Mouse (Mus musculus) CH12.LX (cell line): ENCODE results near the gene Klf3. TPM values are rescaled to one million over a fixed set of nuclear protein-coding genes. Genes with fewer than 3 reads are reported as not detected.

Experiments used
- DNase-seq: peaks from one replicate; pipeline ENCODE4 v3.0.0-alpha.2; 2013; ENCODE audit errors: extremely low read depth
- H3K27ac ChIP-seq: 2 replicates; pipeline ENCODE4 v1.5.1; 2012; ENCODE audit warnings: low read depth, mild to moderate bottlenecking, control low read depth, moderate library complexity; ENCODE audit not compliant: insufficient read depth
- H3K27me3 ChIP-seq: replicated peaks from 2 replicates; pipeline ENCODE3; 2012; ENCODE audit warnings: inconsistent platforms
- H3K36me3 ChIP-seq, 2 experiments: replicated peaks in 1 of 2; 2 replicates each; pipeline versions ENCODE3 to v1.6.1; 2012; ENCODE audit warnings: inconsistent platforms in 1 of 2, low read length in 1 of 2, mild to moderate bottlenecking in 1 of 2, mixed read lengths in 1 of 2, moderate library complexity in 1 of 2; ENCODE audit not compliant: control insufficient read depth in 1 of 2, insufficient read depth in 1 of 2
- H3K4me1 ChIP-seq, 2 experiments: 2 replicates each; pipeline ENCODE4 v1.6.1; 2012; ENCODE audit warnings: inconsistent platforms in 1 of 2, moderate library complexity in 1 of 2; ENCODE audit not compliant: insufficient read depth in 2 of 2, control insufficient read depth in 1 of 2
- H3K4me2 ChIP-seq: 2 replicates; pipeline ENCODE4 v1.6.1; 2012; ENCODE audit warnings: low read depth, mild to moderate bottlenecking, control low read depth; ENCODE audit not compliant: poor library complexity, insufficient read depth, severe bottlenecking
- H3K4me3 ChIP-seq, 3 experiments: fragments of 150-350 bp in 1 of 3; sonication (generic) in 1 of 3; replicated peaks in 1 of 3; 2 replicates each; pipeline versions ENCODE3 to v1.5.1; 2011 to 2012; ENCODE audit warnings: low read depth in 2 of 3, low read length in 2 of 3, mild to moderate bottlenecking in 2 of 3, moderate library complexity in 2 of 3, control low read depth in 1 of 3, improper control_type of control experiment in 1 of 3, inconsistent platforms in 1 of 3, mixed read lengths in 1 of 3; ENCODE audit not compliant: poor library complexity in 1 of 3
- H3K79me2 ChIP-seq: replicated peaks from 2 replicates; pipeline ENCODE4 v1.6.1; 2012; ENCODE audit warnings: mild to moderate bottlenecking, moderate library complexity; ENCODE audit not compliant: control insufficient read depth, poor library complexity, insufficient read depth, severe bottlenecking; ENCODE audit errors: extremely low read depth
- H3K9ac ChIP-seq: 2 replicates; pipeline ENCODE4 v1.6.1; 2012; ENCODE audit warnings: low read depth, mild to moderate bottlenecking, control low read depth, moderate library complexity; ENCODE audit not compliant: insufficient read depth
- H3K9me3 ChIP-seq: replicated peaks from 2 replicates; pipeline ENCODE3; 2012; ENCODE audit warnings: low read length, inconsistent platforms, mixed read lengths
- BHLHE40 ChIP-seq: IDR thresholded peaks from 2 replicates; pipeline ENCODE4 v1.6.1; 2011; ENCODE audit warnings: mild to moderate bottlenecking, low read depth, low read length, improper control_type of control experiment
- CHD1 ChIP-seq: IDR thresholded peaks from 2 replicates; pipeline ENCODE4 v1.6.1; 2012; ENCODE audit warnings: low read depth, low read length, improper control_type of control experiment, inconsistent platforms
- CTCF ChIP-seq, 2 experiments: IDR thresholded peaks in 1 of 2; conservative IDR thresholded peaks in 1 of 2; 2 replicates each; pipeline ENCODE4 v1.5.1; 2011 to 2012; ENCODE audit warnings: low read depth in 2 of 2, low read length in 2 of 2, improper control_type of control experiment in 1 of 2, inconsistent platforms in 1 of 2, mild to moderate bottlenecking in 1 of 2, moderate library complexity in 1 of 2
- ELF1 ChIP-seq: IDR thresholded peaks from 2 replicates; pipeline ENCODE4 v1.6.1; 2014; ENCODE audit warnings: low read depth, mild to moderate bottlenecking, inconsistent platforms, low read length, improper control_type of control experiment
- ETS1 ChIP-seq: conservative IDR thresholded peaks from 2 replicates; pipeline ENCODE4 v1.6.1; 2012; ENCODE audit warnings: low read depth, mild to moderate bottlenecking, inconsistent platforms, low read length, improper control_type of control experiment, moderate library complexity
- IRF4 ChIP-seq: IDR thresholded peaks from 2 replicates; pipeline ENCODE4 v1.6.1; 2014; ENCODE audit warnings: low read depth, mild to moderate bottlenecking, inconsistent platforms, low read length, improper control_type of control experiment
- JUN ChIP-seq: IDR thresholded peaks from 2 replicates; pipeline ENCODE4 v1.6.1; 2011; ENCODE audit warnings: low read depth, mild to moderate bottlenecking, low read length, improper control_type of control experiment, moderate library complexity; ENCODE audit not compliant: insufficient read depth
- MAFK ChIP-seq: IDR thresholded peaks from 2 replicates; pipeline ENCODE4 v1.6.1; 2011; ENCODE audit warnings: low read length, improper control_type of control experiment; ENCODE audit not compliant: insufficient replicate concordance
- MAZ ChIP-seq: IDR thresholded peaks from 2 replicates; pipeline ENCODE4 v1.6.1; 2012; ENCODE audit warnings: low read depth, mild to moderate bottlenecking, inconsistent platforms, low read length, improper control_type of control experiment, moderate library complexity
- MXI1 ChIP-seq: IDR thresholded peaks from 2 replicates; pipeline ENCODE4 v1.6.1; 2011; ENCODE audit warnings: mild to moderate bottlenecking, low read depth, low read length, improper control_type of control experiment
- MYC ChIP-seq: IDR thresholded peaks from 2 replicates; pipeline ENCODE4 v1.6.1; 2011; ENCODE audit warnings: low read depth, mild to moderate bottlenecking, improper control_type of control experiment, low read length
- NELFE ChIP-seq: IDR thresholded peaks from 2 replicates; pipeline ENCODE4 v1.6.1; 2011; ENCODE audit warnings: low read depth, low read length, improper control_type of control experiment
- SIN3A ChIP-seq: IDR thresholded peaks from 2 replicates; pipeline ENCODE4 v1.6.1; 2012; ENCODE audit warnings: low read length, improper control_type of control experiment, inconsistent platforms
- SMC3 ChIP-seq: IDR thresholded peaks from 2 replicates; pipeline ENCODE4 v1.6.1; 2011; ENCODE audit warnings: low read depth, low read length, improper control_type of control experiment
- TCF12 ChIP-seq: IDR thresholded peaks from 2 replicates; pipeline ENCODE4 v1.6.1; 2014; ENCODE audit warnings: low read depth, mild to moderate bottlenecking, inconsistent platforms, low read length, improper control_type of control experiment
- ZC3H11A ChIP-seq: IDR thresholded peaks from 2 replicates; pipeline ENCODE4 v1.6.1; 2012; ENCODE audit warnings: low read depth, mild to moderate bottlenecking, inconsistent platforms, low read length, improper control_type of control experiment
- ZKSCAN1 ChIP-seq: IDR thresholded peaks from 2 replicates; pipeline ENCODE4 v1.6.1; 2012; ENCODE audit warnings: low read depth, inconsistent platforms, low read length, improper control_type of control experiment, borderline replicate concordance
- ZNF384 ChIP-seq: IDR thresholded peaks from 2 replicates; pipeline ENCODE4 v1.6.1; 2012; ENCODE audit warnings: low read depth, low read length, improper control_type of control experiment, inconsistent platforms
- dilution Hi-C: fragments of 300-500 bp; cut with MboI; formaldehyde crosslinking; loops from 2 replicates; pipeline ENCODE4 v1.14.3; 2020; ENCODE audit warnings: low sequenced_read_pairs; ENCODE audit not compliant: extremely low pct_unique_long_range_greater_than_20kb, extremely low pct_ligation_motif_present
- in situ Hi-C: fragments of 300-500 bp; cut with MboI; formaldehyde crosslinking; loops from 3 replicates; pipeline ENCODE4 v1.14.3; 2019; ENCODE audit warnings: low sequenced_read_pairs, low pct_ligation_motif_present, low pct_unique_long_range_greater_than_20kb, mixed read lengths
- polyA plus RNA-seq: library from polyadenylated mRNA; unstranded; fragments of >175 nt; gene quantifications from 2 replicates; pipeline ENCODE4 v1.2.1, GENCODE M21; 2012; ENCODE audit warnings: low read depth; ENCODE audit not compliant: insufficient read length
- total RNA-seq, 2 experiments: library from RNA; depleted of rRNA; stranded (reverse); fragments of 300-350 nt in 1 of 2; fragments of >200 nt in 1 of 2; gene quantifications; 2 replicates each; pipeline ENCODE4 v1.2.3; 2012 to 2014

The Klf3 gene
- total and polyA plus RNA-seq, 3 experiments, result 0.40 to 4.4 (median 0.64) TPM

DNA sequence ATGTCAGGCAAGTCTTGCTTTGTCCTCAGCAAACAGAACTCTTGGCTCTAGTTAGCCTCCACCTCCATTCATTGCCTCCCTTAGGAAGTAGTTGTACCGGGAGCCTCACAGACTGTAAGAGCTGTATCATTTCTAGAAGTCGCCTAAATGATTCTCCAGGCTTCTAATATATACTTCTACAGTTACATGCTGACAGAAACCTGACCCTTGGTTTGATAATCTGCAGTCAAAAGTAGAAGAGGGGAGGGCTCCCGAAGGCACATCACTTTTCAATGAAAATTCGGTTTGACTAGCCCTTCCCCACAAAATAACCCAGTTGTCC lies 9.8 kb downstream of the Klf3 start:
- Histone ChIP-seq H3K4me3 (peak overlapping the region; percentile 20 to 46 (median 25)), H3K9me3 (no peaks in the 10 kb centered on the region), H3K36me3 (peaks cover 0 to 2% of the 10 kb centered on the region in 2 experiments), H3K79me2 (no peaks in the 10 kb centered on the region), H3K27me3 (no peaks in the 10 kb centered on the region), H3K9ac (no peak overlapping the region), H3K4me2 (peak overlapping the region; percentile 94), H3K4me1 (peaks cover 6 to 31% of the 10 kb centered on the region in 2 experiments; a peak in 2 of 4 replicates), H3K27ac (no peak overlapping the region)
- TF ChIP-seq CTCF (conservative IDR thresholded peaks at IDR 0.05 in 1 of 2, IDR thresholded peaks at IDR 0.05 in 1 of 2; ENCODE audit: low read depth in 2 of 2, low read length in 2 of 2) (no peak), ELF1 (no peak), BHLHE40 (no peak), JUN (no peak), ZC3H11A (no peak), CHD1 (no peak), SIN3A (no peak)
- dilution Hi-C loops, result no loop called here
- DNase-seq, result no peak
- in situ Hi-C loops, result loop anchor here (5.0 kb wide), 2 partner anchors 306 to 426 kb away; no protein-coding TSS in a partner anchor

DNA sequence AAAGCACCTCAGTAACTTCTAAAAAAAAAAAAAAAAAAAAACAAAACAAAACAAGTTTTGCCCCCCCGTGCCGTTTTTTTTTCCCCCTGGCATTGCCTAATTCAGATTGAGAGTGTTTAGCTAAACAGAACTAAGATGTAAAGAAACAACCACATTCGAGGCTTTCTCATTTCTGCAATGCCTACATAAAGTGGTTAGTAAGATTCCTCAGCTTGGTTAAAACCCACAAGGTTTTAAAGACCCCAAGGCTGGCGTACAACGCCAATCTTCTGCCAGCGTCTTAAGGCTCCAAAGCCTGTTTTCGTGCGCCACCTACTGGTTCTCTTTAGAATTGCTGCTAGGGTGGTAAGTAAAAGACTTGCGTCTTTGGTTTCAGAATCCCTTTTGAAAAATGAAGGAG lies 10.2 kb downstream of the Klf3 start:
- Histone ChIP-seq H3K4me1 (peaks cover 6 to 27% of the 10 kb centered on the region in 2 experiments; a peak in 2 of 4 replicates), H3K27me3 (no peaks in the 10 kb centered on the region)
- TF ChIP-seq ZC3H11A (peak; percentile 98), NELFE (no peak), CTCF (conservative IDR thresholded peaks at IDR 0.05 in 1 of 2, IDR thresholded peaks at IDR 0.05 in 1 of 2; ENCODE audit: low read depth in 2 of 2, low read length in 2 of 2) (peak; percentile 88 to 98), ZNF384 (peak; percentile 77; the same call in 1 of the 2 replicates), SIN3A (0 out of 2 replicates have a peak, but pooled peaks have one; percentile 23), ZKSCAN1 (no peak), MAFK (no peak), SMC3 (peak; percentile 98), ETS1 (0 out of 2 replicates have a peak, but pooled peaks have one; percentile 20), IRF4 (peak; percentile 49; the same call in 1 of the 2 replicates), MYC (no peak), MAZ (no peak), TCF12 (no peak), ELF1 (no peak), MXI1 (peak; percentile 43; the same call in 1 of the 2 replicates)
- TF ChIP-seq, all 38 proteins: peak for 8
- dilution Hi-C loops, result no loop called here
- peak; percentile 90 for DNase-seq
- H3K9ac ChIP-seq, result no peak overlapping the region
- peaks cover 0 to 2% of the 10 kb centered on the region in 2 experiments for H3K36me3 ChIP-seq
- H3K27ac ChIP-seq, result no peak overlapping the region
- H3K79me2 ChIP-seq, result no peaks in the 10 kb centered on the region
- no peaks in the 10 kb centered on the region for H3K9me3 ChIP-seq
- in situ Hi-C loops, result loop anchor here (5.0 kb wide), 2 partner anchors 306 to 426 kb away; no protein-coding TSS in a partner anchor
- H3K4me3 ChIP-seq, result peak overlapping the region in 1 of 3 experiments; percentile 46
- H3K4me2 ChIP-seq, result peak overlapping the region; percentile 94
